In the genomic region with DNA sequence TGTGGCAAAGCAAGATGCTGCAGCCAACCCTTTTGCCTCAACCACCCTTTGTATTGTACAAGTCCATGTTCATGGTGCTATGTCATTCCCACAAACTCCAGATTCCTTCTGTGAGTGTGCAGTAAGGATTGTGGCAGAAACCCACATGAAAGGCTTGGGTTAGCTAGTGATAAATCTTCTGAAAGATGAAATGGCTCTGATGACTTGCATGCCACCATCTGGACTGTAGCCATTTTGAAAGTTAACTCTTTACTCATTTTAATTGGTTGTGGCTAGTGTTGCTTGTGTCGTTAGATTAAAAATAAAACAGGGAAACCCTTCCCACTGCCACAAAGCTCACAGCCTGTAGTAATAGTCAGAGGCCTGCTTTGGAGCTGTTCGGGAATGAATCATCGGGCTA, we compare ENCODE assay signal across 20 mouse cellular contexts. TPM values are rescaled to one million over a fixed set of nuclear protein-coding genes. Genes with fewer than 3 reads are reported as not detected.
DNase-seq lines count a peak whose midpoint lies in the region; ATAC-seq and TF ChIP-seq lines count a peak whose summit lies in the region.
"Had no signal": no experiment of that assay in that cellular context is flagged by ENCODE, and none has a peak within 500 bp of the region (broad histone marks: within the 10 kb centered on the region; RNA-seq: fewer than 3 reads in every experiment).

No protein-coding gene starts in this region.

- no peaks in the 10 kb centered on the region for H3K36me3 ChIP-seq in embryonic facial prominence, embryonic 14.5 days (ENCODE audit: control insufficient read depth, insufficient read depth, low read length)
- no peaks in the 10 kb centered on the region for H3K36me3 ChIP-seq in embryonic facial prominence, embryonic 10.5 days (replicated peaks)
- H3K36me3 ChIP-seq in embryonic facial prominence, embryonic 15.5 days: no peaks in the 10 kb centered on the region
- no peaks in the 10 kb centered on the region for H3K36me3 ChIP-seq in myocyte (ENCODE audit: control insufficient read depth, insufficient read depth)
- H3K36me3 ChIP-seq: heart, embryonic 10.5 days; hindbrain, embryonic 12.5 days; midbrain, embryonic 10.5 days had no signal

- H3K9me3 ChIP-seq in embryonic facial prominence, embryonic 14.5 days (ENCODE audit: control insufficient read depth, low read length): no peaks in the 10 kb centered on the region
- H3K9me3 ChIP-seq in embryonic facial prominence, embryonic 10.5 days: no peaks in the 10 kb centered on the region
- no peaks in the 10 kb centered on the region for H3K9me3 ChIP-seq in embryonic facial prominence, embryonic 15.5 days (replicated peaks)
- H3K9me3 ChIP-seq: heart, embryonic 10.5 days; hindbrain, embryonic 12.5 days; midbrain, embryonic 10.5 days had no signal

- peaks cover 6% of the 10 kb centered on the region; the same call in 1 of the 2 replicates for H3K4me1 ChIP-seq in embryonic facial prominence, embryonic 14.5 days (ENCODE audit: control insufficient read depth, insufficient read depth, low read length)
- H3K4me1 ChIP-seq in embryonic facial prominence, embryonic 10.5 days: peaks cover 2% of the 10 kb centered on the region; the same call in 1 of the 2 replicates
- H3K4me1 ChIP-seq in embryonic facial prominence, embryonic 15.5 days: no peaks in the 10 kb centered on the region; the same call in 1 of the 2 replicates
- H3K4me1 ChIP-seq: heart, embryonic 10.5 days; midbrain, embryonic 10.5 days had no signal

- no peak overlapping the region for H3K4me3 ChIP-seq in embryonic facial prominence, embryonic 14.5 days (ENCODE audit: low read depth, low read length)
- no peak overlapping the region for H3K4me3 ChIP-seq in embryonic facial prominence, embryonic 10.5 days
- H3K4me3 ChIP-seq in embryonic facial prominence, embryonic 15.5 days (replicated peaks): no peak overlapping the region
- no peak overlapping the region for H3K4me3 ChIP-seq in myocyte
- H3K4me3 ChIP-seq: erythroblast, embryonic 14.5 days; heart, embryonic 10.5 days; hindbrain, embryonic 12.5 days; midbrain, embryonic 10.5 days had no signal

- H3ac ChIP-seq in myocyte (ENCODE audit: control insufficient read depth, insufficient read length): no peak overlapping the region

- H3K4me2 ChIP-seq in embryonic facial prominence, embryonic 14.5 days (ENCODE audit: low read depth, low read length): no peak overlapping the region
- no peak overlapping the region for H3K4me2 ChIP-seq in embryonic facial prominence, embryonic 15.5 days (replicated peaks)
- peak overlapping the region; percentile 25 for H3K4me2 ChIP-seq in myocyte (ENCODE audit: low read depth)
- H3K4me2 ChIP-seq: hindbrain, embryonic 12.5 days; liver, embryonic 11.5 days had no signal

- no peaks in the 10 kb centered on the region for H3K79me2 ChIP-seq in myocyte (ENCODE audit: control insufficient read depth, insufficient read depth)

- intact Hi-C loops in gastrocnemius, postnatal 36 days (cut with DNase I): no loop called here

- 0 out of 2 replicates have a peak, but pooled peaks have one; percentile 47 for ATAC-seq in embryonic facial prominence, embryonic 14.5 days (ENCODE audit: low read depth)
- ATAC-seq in embryonic facial prominence, embryonic 15.5 days (ENCODE audit: insufficient number of reproducible peaks, low FRiP score, low TSS enrichment, low read depth): 0 out of 2 replicates have a peak, but pooled peaks have one; percentile 47
- ATAC-seq: forebrain, embryonic 14.5 days had no signal

- no peaks in the 10 kb centered on the region for H3K27me3 ChIP-seq in embryonic facial prominence, embryonic 14.5 days (replicated peaks; ENCODE audit: control insufficient read depth, insufficient read depth, low read length)
- H3K27me3 ChIP-seq in embryonic facial prominence, embryonic 10.5 days (replicated peaks; ENCODE audit: low read depth, poor library complexity, severe bottlenecking): no peaks in the 10 kb centered on the region
- H3K27me3 ChIP-seq in embryonic facial prominence, embryonic 15.5 days: no peaks in the 10 kb centered on the region
- peaks cover 14% of the 10 kb centered on the region for H3K27me3 ChIP-seq in myocyte (ENCODE audit: control insufficient read depth, insufficient read depth, insufficient read length)
- H3K27me3 ChIP-seq: hindbrain, embryonic 12.5 days had no signal

- no peak overlapping the region for H3K9ac ChIP-seq in embryonic facial prominence, embryonic 14.5 days (ENCODE audit: low read depth, low read length)
- H3K9ac ChIP-seq in embryonic facial prominence, embryonic 15.5 days: no peak overlapping the region
- H3K9ac ChIP-seq: hindbrain, embryonic 12.5 days had no signal

- WGBS in embryonic facial prominence, embryonic 14.5 days: 57% methylated on average over 3 of the region's 3 CpGs
- WGBS in embryonic facial prominence, embryonic 10.5 days: 91% methylated on average over 3 of the region's 3 CpGs
- WGBS in embryonic facial prominence, embryonic 15.5 days: 49% methylated on average over 3 of the region's 3 CpGs

- no peak overlapping the region for H3K27ac ChIP-seq in embryonic facial prominence, embryonic 14.5 days (replicated peaks; ENCODE audit: low read depth, low read length)
- H3K27ac ChIP-seq in embryonic facial prominence, embryonic 10.5 days (replicated peaks): no peak overlapping the region
- no peak overlapping the region for H3K27ac ChIP-seq in embryonic facial prominence, embryonic 15.5 days (replicated peaks)
- H3K27ac ChIP-seq: heart, embryonic 10.5 days; hindbrain, embryonic 12.5 days; macrophage; midbrain, embryonic 10.5 days had no signal

- TF ChIP-seq POLR2A in myocyte (IDR thresholded peaks at IDR 0.05; ENCODE audit: insufficient read length, low read depth): no peak

- DNase-seq in embryonic facial prominence, embryonic 14.5 days (ENCODE audit: low spot score): peak; percentile 59
- DNase-seq in embryonic facial prominence, embryonic 10.5 days (ENCODE audit: low spot score): no peak
- DNase-seq in 3T3-L1 (ENCODE audit: low read depth, low spot score): peak; percentile 87
- no peak for DNase-seq in right cerebral cortex, postnatal 36 days (ENCODE audit: low spot score in 2 of 2)
- DNase-seq in gastrocnemius, postnatal 36 days: no peak
- DNase-seq: cerebellum, adult 18-20 months; cerebellum, postnatal 25 days; kidney, adult 2 months; kidney, postnatal 25 days; retina, postnatal 1 day; thymus, postnatal 14 days had no signal

TF ChIP-seq in myocyte, 11 proteins besides CTCF, POLR2A, EP300 and RAD21:
- TF ChIP-seq CEBPB (IDR thresholded peaks at IDR 0.05; ENCODE audit: insufficient read depth, poor library complexity, severe bottlenecking) (0 out of 2 replicates have a peak, but pooled peaks have one; percentile 50), USF1 (IDR thresholded peaks at IDR 0.05; ENCODE audit: low read depth) (no peak), E2F4 (IDR thresholded peaks at IDR 0.05; ENCODE audit: insufficient read depth) (no peak), MYOD1 (IDR thresholded peaks at IDR 0.05; ENCODE audit: control insufficient read depth in 1 of 3, insufficient read length in 2 of 3, low read depth in 2 of 3) (peak in 1 of 3 experiments; percentile 21), TCF12 (IDR thresholded peaks at IDR 0.05; ENCODE audit: insufficient read depth, poor library complexity, severe bottlenecking) (peak; percentile 9), MAX (IDR thresholded peaks at IDR 0.05; ENCODE audit: low read depth) (no peak), MYOG (IDR thresholded peaks at IDR 0.05; ENCODE audit: control insufficient read depth in 1 of 3, insufficient read depth in 1 of 3, insufficient read length in 2 of 3, low read depth in 2 of 3) (no peak), POLR2AphosphoS2 (IDR thresholded peaks at IDR 0.05; ENCODE audit: insufficient read length, low read depth) (no peak)

RNA-seq across cellular contexts. Expression of a gene that starts 44.0 kb away (rescaled TPM):
- 25.6 and 27.5 TPM in 2 replicates for polyA plus RNA-seq in embryonic facial prominence, embryonic 14.5 days (2014; fragmentation: Nextera tagmentation; extraction: Ambion mirVana)
- 19.8 and 24.4 TPM in 2 replicates for polyA plus RNA-seq in embryonic facial prominence, embryonic 10.5 days (2016; fragmentation: Nextera tagmentation; extraction: Ambion mirVana)
- polyA plus RNA-seq in embryonic facial prominence, embryonic 15.5 days (2015; fragmentation: Nextera tagmentation; extraction: Ambion mirVana): 22.2 and 25.0 TPM in 2 replicates
- polyA plus RNA-seq in myocyte (2012; fragmentation: generic; extraction: Trizol): 3.4 TPM
- 10 to 100 TPM; 13.5 to 14.9 TPM for total RNA-seq in gastrocnemius, postnatal 36 days (2021)

Comparison
In these comparisons a context has a peak if more than half of its experiments do, and no peak if none do; other contexts are left out.
1. DNase-seq: peak in embryonic facial prominence, embryonic 14.5 days (single experiment) and 3T3-L1 (single experiment); none in embryonic facial prominence, embryonic 10.5 days (single experiment), right cerebral cortex, postnatal 36 days (0 of 2) and gastrocnemius, postnatal 36 days (0 of 2).